Mouse (Mus musculus) urinary bladder, postnatal 4 days (tissue): ENCODE results near the gene Atp8b4.

Experiments used
- DNase-seq, 2 experiments: peaks; one replicate each; pipeline ENCODE4 v3.0.0; 2021 to 2022; ENCODE audit warnings: low spot score in 2 of 2

The Atp8b4 gene

GRCm38 (mm10) chr2:126361131-126361810, 139.2 kb downstream of the Atp8b4 start:
- no peak for DNase-seq

- peak in 1 of 2 experiments; percentile 36 for DNase-seq
Measured at GRCm38 (mm10) chr2:126360688-126361087, 139.8 kb downstream of the Atp8b4 start.

- DNase-seq, result no peak
Measured at GRCm38 (mm10) chr2:126359965-126360364, 140.5 kb downstream of the Atp8b4 start.

- no peak for DNase-seq
Measured at GRCm38 (mm10) chr2:126359278-126359677, 141.2 kb downstream of the Atp8b4 start.

- no peak for DNase-seq
Measured at GRCm38 (mm10) chr2:126358741-126359140, 141.7 kb downstream of the Atp8b4 start.

GRCm38 (mm10) chr2:126355259-126355658, 145.2 kb downstream of the Atp8b4 start:
- no peak for DNase-seq

- DNase-seq, result no peak
Measured at GRCm38 (mm10) chr2:126351811-126352210, 148.7 kb downstream of the Atp8b4 start.

GRCm38 (mm10) chr2:126343026-126343593, 157.4 kb downstream of the Atp8b4 start:
- no peak for DNase-seq

GRCm38 (mm10) chr2:126341521-126341920, 159.0 kb downstream of the Atp8b4 start:
- DNase-seq, result no peak

- no peak for DNase-seq
Measured at GRCm38 (mm10) chr2:126340201-126340600, 160.3 kb downstream of the Atp8b4 start.

- DNase-seq, result no peak
Measured at GRCm38 (mm10) chr2:126339516-126339915, 161.0 kb downstream of the Atp8b4 start.

- no peak for DNase-seq
Measured at GRCm38 (mm10) chr2:126337143-126337542, 163.3 kb downstream of the Atp8b4 start.

GRCm38 (mm10) chr2:126331794-126332193, 168.7 kb downstream of the Atp8b4 start:
- no peak for DNase-seq

GRCm38 (mm10) chr2:126323206-126323605, 177.3 kb downstream of the Atp8b4 start:
- DNase-seq, result no peak

- DNase-seq, result no peak
Measured at GRCm38 (mm10) chr2:126322631-126323031, 177.8 kb downstream of the Atp8b4 start.

- no peak for DNase-seq
Measured at GRCm38 (mm10) chr2:126318071-126318470, 182.4 kb downstream of the Atp8b4 start.

GRCm38 (mm10) chr2:126316942-126317341, 183.5 kb downstream of the Atp8b4 start:
- no peak for DNase-seq

- DNase-seq, result no peak
Measured at GRCm38 (mm10) chr2:126316346-126316745, 184.1 kb downstream of the Atp8b4 start.

- DNase-seq, result no peak
Measured at GRCm38 (mm10) chr2:126311056-126311455, 189.4 kb downstream of the Atp8b4 start.

- DNase-seq, result no peak
Measured at GRCm38 (mm10) chr2:126309994-126310393, 190.5 kb downstream of the Atp8b4 start.

GRCm38 (mm10) chr2:126304621-126305020, 195.9 kb downstream of the Atp8b4 start:
- DNase-seq, result no peak

GRCm38 (mm10) chr2:126303226-126303625, 197.2 kb downstream of the Atp8b4 start:
- DNase-seq, result no peak

GRCm38 (mm10) chr2:126302381-126302780, 198.1 kb downstream of the Atp8b4 start:
- no peak for DNase-seq

GRCm38 (mm10) chr2:126290702-126291101, 209.8 kb downstream of the Atp8b4 start:
- DNase-seq, result no peak
